Mouse (Mus musculus) T-cell, adult 2 months (primary cell): ENCODE data around the gene Aire.
A peak's percentile ranks its signal among the peaks of the same experiment; 100 is the strongest.

ENCODE experiments used
- DNase-seq: peaks from one replicate; pipeline ENCODE4 v3.0.0; 2022; ENCODE audit warnings: low spot score

Gene Aire

GRCm38 (mm10) chr10:78043406-78043836 is at the start of gene Aire:
Gene Aire, minus strand, starts transcription at chr10:78043610.
- peak; percentile 80 for DNase-seq

- DNase-seq = peak; percentile 27
These were observed 49.3 kb upstream of the Aire start for GRCm38 (mm10) chr10:78092725-78093029.

GRCm38 (mm10) chr10:78091865-78092724 is 48.7 kb upstream of the Aire start:
- no peak for DNase-seq

DNA sequence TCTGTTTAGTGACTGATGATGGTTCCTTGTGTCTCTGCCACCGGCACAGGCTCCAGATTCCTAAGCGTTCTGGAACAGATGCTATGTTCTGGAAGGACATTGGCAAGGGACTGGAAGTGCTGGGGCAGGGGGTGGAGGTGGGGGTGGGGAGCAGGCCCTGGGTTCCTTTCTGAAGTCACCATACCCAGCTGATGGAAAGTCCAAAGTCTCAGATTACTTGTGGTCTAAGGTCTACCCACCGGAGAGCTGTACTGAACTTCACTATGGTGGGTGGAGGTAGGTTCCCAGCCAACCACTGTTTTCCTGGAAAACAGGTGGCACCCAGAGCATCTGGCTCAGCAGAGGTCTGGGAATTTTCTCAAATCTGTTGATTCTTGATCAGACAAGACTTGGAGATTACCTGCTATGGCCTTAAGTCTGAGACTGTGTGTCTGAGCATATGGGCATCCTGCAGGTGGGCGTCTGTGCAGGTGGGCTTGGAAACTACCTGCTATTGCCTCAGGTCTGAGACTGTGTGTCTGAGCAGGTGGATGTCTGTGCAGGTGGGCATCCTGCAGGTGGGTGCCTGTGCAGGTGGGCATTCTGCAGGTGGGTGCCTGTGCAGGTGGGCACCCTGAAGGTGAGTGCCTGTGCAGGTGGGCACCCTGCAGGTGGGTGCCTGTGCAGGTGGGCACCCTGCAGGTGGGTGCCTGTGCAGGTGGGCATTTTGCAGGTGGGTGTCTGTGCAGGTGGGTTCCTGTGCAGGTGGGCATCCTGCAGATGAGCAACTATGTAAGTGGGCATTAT is 47.5 kb upstream of the Aire start:
- no peak for DNase-seq

DNA sequence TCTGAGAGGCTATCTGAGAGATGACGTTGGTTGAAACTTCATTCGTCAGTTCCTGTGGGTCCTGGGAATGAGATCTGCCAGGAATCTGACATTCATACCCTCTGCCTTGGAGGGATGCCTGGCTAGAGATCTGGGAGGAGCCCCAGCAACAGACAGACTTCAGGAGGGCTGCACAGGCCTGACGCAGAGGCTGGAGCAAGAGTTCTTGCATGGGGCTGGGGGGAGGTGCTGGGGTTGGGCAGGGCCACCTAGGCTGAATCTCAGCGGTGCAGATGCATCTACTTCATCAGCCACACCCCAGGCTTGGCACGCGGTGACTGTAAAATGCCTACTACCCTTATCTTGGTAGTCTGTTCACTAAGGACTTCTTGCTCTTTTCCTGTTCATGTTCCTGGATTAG is 46.8 kb upstream of the Aire start:
- no peak for DNase-seq

GRCm38 (mm10) chr10:78087101-78087511 is 43.7 kb upstream of the Aire start:
- DNase-seq = peak; percentile 61

DNA sequence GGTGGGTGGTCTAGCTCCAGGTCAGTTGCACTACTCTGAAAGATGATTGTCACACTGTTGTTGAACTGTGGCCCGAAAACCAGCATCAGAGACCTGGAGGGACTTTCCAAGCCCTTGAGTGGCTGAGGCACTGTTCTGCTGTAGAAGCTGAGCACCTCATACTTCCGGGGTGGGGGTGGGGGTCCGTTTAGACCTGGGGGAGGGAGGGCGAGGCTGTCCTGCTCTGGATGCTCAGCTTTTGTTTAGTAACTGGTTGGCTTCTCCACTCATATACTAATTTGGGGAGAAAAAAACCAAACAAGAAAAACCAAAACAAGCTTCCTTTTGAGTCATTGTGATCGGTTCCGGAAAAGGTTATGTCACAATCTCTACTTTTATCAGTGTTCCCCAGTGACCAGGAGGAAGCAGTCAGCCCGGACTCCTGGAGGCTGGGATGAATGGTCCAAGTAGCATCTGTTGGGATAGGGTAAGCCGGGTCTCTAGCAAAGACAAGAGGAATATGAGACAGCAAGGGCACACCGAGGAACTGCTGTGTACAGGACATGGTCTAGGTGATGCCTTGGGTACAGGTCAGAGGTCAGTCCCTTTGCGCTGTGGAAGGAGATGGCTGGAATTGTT is 43.1 kb upstream of the Aire start:
- DNase-seq = peak; percentile 72

GRCm38 (mm10) chr10:78085711-78086110 is 42.3 kb upstream of the Aire start:
- DNase-seq = no peak

DNA sequence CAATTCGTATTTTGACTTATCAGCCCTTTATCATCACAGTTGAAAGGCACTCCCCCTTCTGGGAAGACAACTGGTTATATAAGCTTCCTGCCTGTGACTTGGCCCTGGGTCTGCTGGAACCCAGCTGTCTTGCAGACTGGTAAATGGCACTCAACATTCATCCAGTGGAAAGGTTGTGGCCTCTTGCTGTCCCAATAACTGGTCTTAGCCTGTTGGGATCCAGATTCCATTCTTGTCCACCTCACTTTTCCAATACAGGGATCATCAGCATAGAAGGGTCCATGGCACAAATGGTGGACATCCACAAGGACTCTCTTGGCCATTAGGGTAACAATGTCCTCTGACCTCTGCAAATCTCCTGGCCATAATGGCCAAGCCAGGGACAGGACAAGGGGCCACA is 40.7 kb upstream of the Aire start:
- no peak for DNase-seq

DNA sequence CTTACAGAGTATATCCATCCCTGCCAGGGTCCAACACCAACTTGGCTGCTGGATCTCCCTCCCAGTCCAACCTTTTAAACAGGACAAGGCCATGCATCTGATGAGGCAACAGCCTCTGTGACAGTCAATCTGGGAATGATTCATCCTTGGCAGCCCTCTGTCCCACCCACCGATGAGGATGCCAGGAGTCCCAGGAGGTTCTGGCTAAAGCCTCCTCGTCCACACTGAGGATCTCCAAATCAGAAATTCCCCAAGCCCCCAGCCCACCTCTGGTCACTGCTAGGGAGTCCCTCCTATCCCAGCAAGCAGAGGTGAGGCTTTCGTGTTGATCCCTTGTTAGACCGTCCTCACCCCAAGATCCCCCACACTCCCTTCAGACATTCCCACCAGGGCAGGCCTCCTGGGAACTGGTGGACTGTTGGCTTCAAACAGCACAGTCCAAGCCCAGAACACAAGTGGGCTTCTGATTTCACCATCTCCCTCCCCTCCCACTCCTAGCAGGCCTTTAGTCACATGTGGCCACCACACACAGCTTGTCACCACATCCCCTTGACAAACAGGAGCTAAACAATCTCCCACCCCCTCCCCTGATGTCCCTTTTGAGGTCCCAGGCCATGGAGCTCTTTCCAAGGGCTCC is 36.7 kb upstream of the Aire start:
- DNase-seq = no peak

DNA sequence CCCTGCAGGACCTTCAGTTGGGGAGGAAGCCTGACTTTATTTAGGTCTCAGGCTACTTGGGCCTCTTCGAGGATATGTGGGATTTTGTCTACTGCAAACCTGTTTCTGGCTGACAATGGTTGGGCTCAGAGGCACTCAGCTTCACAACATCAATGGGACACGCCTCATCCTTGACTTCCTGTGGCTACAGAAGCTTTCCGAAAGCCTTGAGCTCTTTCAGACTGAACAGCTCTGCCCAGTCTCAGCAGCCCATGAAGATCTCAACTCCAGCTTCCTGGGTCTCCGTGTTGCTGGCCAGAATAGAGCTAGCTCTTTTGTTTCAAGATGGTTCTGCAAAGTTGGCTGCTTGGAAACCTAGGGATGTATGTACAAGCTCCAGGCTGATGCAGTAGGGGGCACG is 34.9 kb upstream of the Aire start:
- peak; percentile 57 for DNase-seq

- no peak for DNase-seq
These were observed 34.5 kb upstream of the Aire start for GRCm38 (mm10) chr10:78077862-78078261.

- peak; percentile 68 for DNase-seq
These were observed 31.6 kb upstream of the Aire start for GRCm38 (mm10) chr10:78074977-78075376.

GRCm38 (mm10) chr10:78074151-78074550 is 30.7 kb upstream of the Aire start:
- DNase-seq = no peak

- peak; percentile 71 for DNase-seq
These were observed 25.9 kb upstream of the Aire start, which contains the start of gene Icosl for GRCm38 (mm10) chr10:78069101-78070011. Gene Icosl, plus strand, starts transcription at chr10:78069302.

DNA sequence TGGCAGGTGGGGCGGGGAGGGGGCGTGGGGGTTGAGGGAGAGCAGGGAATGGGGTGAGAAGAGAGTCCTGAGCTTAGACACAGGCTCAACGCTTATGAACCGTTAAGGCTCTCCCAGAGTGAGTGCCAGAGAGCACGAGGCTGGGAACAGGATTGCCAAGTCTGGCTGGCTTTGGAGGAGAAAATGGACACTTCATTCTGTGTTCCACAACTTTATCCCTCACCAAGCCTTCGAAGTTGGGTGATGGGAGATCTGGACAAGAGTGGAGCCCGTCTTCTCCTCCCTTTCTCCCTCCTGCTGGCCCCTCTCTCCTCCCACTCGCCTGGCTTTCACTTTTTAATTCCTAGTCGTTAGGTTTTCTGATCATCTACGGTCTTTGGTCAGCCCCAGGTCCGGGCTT is 25.1 kb upstream of the Aire start:
- DNase-seq = no peak

DNA sequence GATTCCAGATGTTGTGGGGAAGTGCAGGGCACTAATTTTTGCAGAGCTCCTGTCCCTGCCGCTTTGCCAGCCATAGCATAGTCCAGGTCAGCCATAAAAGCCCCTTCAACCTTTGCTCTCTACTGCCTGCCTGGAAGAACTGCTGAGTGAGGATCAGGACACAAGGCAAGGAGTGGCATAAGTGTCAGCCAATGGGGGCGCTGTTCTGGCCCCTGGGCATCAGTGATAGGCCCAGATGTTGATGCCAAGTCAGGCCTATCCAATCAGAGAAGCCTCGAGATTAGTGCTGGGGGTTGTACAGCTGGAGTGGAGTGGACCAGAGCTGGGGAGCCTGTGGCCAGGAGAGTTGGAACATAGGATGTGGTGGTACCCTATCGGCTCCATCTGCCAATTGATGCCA is 23.8 kb upstream of the Aire start:
- DNase-seq = no peak

DNA sequence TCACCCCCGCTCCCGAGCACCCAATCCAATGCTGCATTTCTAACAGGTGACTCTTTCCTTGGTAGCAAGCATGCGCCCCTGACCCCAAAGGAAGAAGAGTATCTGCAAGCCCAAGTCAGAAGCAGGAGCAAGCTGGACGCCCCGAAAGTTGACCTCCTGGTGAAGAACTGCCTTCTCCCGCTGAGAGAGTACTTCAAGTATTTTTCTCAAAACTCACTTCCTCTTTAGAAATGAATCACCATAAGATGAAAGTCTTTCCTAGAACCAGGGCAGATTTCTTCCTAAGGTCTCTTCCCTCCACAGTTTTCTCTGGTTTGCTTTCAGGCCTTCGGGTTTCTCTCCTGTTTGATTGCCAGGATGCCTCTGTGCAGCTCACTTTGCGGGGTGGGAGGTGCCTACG is 19.7 kb upstream of the Aire start:
- no peak for DNase-seq

DNA sequence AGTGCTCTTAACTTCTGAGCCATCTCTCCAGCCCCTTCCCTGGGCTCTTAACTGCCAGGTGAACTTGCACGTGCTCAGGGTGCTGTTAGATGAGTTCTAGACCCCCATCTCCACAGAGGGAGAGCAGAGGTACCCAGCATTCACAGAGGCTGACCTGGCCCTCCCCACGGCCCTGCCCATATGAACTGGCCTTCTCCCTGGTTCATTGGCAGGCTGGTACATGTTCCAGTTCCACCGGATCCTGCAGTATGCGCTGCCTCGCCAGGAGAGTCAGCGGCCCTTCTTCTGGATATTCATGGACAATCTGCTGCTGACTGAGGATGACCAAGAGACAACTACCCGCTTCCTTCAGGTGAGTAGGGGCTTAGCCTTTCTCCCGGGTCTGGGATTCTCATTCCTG is 13.6 kb upstream of the Aire start:
- DNase-seq = no peak

DNA sequence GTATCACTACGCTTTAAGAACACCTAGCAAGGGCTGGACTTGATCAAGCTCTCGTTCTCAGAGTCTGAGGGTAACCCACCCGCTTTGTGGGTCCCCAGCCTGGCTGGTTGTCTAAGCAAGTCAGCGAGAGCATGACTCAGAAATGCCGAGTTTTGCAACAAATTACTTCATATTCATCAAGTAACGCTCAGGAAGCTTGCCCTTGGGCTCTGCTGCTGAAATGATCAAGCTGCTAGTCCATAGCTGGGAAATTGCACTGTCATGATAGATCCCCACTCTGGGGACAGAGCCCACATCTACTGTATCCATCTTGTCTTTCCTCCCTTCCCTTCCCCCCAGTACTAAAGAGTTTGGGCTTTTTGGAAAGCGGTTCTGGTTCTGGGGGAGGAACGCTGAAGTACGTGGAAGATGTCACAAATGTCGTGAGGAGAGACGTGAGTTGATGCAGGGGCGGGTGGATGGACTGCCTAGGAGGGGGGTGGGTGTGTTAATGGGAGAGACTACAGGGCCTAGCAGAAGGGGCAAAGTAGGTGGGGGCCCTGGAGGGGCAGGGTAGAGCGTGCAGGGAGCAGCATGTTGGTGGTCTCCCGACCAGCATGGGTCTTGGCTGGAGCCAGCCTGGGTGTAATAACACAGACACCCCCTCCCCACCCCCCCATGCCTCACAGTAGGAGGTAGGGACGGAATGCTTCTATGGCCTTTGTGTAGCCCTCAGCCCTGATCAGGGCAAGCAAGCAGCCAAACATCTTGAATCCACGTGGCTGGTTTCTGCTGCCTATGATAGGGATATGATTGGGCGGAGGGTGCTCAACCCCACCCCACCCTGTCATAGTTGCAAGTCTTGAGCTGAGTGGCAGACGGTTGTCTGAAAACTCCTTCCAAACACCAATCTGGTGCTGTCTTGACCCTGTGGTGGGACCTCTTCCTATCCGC is 11.5 kb upstream of the Aire start:
- DNase-seq = no peak
